Mouse (Mus musculus): ENCODE data around the gene Gpr37l1.

Gene Gpr37l1

GRCm38 (mm10) chr1:135154011-135154410 lies 13.5 kb downstream of the Gpr37l1 start:
- in situ Hi-C loops (cut with MboI; ENCODE audit: low sequenced_read_pairs), result no loop called here

DNA sequence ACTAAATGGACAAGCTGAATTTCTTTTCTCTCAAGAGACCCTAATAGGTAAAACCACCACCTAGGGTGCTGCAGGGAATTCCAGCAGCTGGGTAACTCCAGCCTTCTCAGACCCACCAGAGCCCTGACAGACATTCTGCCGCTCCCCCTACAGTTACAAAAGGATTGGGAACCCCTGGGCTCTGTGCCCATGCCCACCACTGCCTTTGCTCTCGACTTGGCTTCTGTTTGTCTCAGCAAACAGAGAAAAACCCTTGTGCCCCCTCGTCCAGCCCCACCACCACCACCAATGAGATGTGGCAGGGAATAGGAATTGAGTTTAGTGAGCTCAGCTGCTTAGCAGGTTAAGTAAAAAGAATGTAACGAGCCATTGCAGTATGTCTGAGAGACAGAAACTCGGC lies 18.5 kb downstream of the Gpr37l1 start:
- in situ Hi-C loops (cut with MboI; ENCODE audit: low sequenced_read_pairs), result no loop called here

DNA sequence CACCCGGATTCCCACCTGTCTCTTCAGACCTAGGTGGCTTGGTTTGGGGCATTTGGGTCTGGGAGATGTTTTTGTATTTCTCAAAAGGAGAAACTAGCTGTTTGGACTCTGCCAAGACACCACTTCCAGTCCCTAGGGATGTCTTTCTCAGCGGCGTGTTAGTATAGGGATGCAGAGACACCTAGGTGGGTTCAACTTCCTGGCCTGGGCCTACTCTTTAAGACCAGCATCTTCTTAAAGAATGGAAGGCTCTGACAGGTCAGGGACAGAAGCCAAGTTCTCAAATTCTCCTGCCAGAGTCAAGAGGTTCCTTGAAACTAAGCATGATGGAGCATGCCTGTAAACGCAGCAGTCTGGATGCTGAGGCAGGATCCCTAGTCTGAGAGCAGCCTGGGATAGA lies 19.0 kb downstream of the Gpr37l1 start:
- in situ Hi-C loops (cut with MboI; ENCODE audit: low sequenced_read_pairs), result no loop called here

- in situ Hi-C loops (cut with MboI; ENCODE audit: low sequenced_read_pairs), result no loop called here
These were observed 19.8 kb downstream of the Gpr37l1 start for GRCm38 (mm10) chr1:135147702-135148058.

DNA sequence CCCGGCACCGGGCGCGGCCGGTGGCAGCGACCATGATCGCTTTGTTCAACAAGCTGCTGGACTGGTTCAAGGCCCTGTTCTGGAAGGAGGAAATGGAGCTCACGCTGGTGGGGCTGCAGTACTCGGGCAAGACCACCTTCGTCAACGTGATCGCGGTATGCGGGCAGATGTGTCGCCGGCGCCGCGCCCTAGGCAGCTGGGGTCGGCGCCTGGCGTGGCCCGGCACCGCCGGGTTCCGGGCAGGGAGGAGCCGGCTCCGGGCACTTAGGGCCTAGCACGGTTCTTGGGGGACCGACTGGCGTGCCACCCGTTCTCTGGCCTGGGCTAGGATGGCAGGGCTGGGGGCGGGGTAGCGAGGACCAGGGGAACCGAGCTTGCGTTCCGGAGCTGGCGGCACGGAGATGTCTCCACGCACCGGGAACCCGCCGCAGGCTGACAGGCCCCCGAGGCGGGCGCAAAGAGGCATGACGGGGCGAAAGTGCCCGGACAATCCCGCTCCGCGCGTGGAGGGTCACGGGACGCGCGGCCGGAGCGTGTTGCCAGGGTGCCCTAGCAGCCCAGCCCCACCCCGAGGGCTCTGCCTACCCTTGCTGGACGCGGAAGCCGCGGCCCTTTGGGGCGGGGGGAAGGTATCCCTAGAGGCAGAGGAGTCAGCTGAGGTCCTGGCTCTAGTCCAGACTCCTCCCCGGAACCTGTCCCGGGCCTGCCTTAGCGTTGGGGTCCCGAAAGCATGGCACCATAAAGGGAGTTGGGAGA lies 20.4 kb downstream of the Gpr37l1 start:
- in situ Hi-C loops (cut with MboI; ENCODE audit: low sequenced_read_pairs), result no loop called here

DNA sequence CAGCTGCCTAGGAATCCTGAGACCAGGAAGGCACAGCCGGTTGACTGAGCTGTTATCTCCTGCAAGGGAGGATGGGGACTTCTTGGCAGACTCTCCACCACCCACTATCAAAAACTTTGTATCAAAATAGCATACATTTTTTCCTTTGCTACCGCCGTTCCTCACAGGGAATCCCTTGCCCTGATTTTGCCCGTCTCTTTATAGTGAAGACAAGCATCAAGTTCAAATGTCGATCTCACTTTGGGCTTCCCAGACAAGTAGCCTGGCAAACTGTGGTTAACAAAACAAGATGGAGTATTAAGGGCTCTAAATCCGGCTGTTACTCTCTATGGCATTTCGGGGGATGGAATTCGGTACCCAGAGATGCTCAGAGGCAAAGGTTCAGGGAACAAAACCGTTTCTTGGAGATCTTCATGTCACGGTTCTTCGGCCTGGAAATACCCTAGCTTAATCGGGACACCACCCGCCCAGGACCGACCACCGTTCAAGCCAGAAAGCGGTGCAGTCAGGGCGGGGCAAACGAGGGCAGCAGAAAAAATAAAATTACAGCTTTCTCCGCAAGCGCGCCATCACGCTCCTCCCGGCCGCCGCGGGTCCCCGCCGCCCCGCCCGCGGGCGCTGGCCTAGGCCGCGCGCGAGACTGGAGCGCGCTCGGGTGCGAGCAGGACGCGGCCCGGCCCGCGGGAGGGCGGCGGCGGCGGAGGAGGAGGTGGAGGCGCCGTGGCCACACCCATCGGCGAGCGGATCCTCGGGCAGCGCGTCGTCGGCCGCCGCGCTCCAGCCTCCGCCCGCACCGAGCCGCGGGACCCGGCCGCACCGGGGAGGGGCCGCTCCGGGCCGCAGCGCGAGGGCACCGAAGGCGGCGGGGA lies 21.2 kb downstream of the Gpr37l1 start, which contains the start of gene Arl8a:
TSS of gene Arl8a (plus strand) at position 748 of the 869 bp plus-strand sequence.
- in situ Hi-C loops (cut with MboI; ENCODE audit: low sequenced_read_pairs), result no loop called here

DNA sequence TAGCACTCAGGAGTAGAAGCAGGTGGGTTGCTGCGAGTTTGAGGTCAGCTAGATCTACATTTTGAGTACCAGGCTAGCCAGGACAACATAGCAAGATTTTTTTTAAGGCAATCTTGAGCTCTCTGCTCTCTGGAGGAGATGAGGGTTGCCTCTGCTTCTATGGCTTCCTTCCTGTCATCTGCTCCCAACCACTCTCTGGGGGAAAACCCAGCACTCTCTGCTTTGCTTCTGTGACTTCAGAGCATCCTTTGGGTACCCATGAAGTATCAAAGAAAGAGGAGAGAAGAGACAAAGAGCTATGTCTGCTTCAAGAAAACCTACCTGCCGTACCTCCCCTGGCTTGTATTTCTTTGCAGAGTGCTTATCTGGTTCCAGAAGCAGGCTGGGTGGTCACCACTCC lies 23.5 kb downstream of the Gpr37l1 start:
- in situ Hi-C loops (cut with MboI; ENCODE audit: low sequenced_read_pairs), result no loop called here

DNA sequence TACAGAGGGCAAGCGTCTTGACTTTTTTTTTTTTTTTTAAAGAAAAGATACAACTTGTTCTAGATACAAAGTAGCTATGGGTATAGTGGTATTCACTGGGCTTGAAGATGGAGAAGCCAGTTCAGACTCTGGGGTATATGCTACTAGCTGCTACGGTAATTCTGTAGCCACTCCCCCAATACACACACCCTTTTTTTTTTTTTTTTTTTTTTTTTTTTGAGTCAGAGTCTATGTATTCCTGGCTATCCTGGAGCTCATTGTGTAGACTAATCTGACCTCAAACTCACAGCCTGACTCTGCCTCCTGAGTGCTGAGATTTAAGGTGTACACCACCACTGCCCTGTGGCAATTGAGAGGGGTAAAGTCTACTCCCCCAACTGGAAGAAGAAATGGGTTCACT lies 25.0 kb downstream of the Gpr37l1 start:
- in situ Hi-C loops (cut with MboI; ENCODE audit: low sequenced_read_pairs), result no loop called here

DNA sequence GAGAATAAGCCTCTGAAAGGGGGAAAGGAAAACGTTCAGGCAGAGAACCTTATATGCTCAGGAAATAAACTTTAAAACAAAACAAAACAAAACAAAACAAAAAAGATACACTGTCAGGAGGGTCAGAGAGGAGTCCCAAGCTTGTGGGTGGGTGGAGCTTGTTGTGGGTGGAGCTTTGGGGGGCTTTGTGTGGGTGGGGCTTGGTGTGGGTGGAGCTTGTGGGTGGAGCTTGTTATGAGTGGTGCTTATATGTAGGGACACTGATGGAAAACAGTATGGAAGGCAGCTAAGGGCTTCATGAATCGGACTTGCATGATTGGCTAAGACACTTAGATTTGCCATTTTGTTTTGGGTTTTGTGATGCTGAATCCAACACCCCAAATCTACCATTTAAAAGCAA lies 27.6 kb downstream of the Gpr37l1 start:
- in situ Hi-C loops (cut with MboI; ENCODE audit: low sequenced_read_pairs), result no loop called here

DNA sequence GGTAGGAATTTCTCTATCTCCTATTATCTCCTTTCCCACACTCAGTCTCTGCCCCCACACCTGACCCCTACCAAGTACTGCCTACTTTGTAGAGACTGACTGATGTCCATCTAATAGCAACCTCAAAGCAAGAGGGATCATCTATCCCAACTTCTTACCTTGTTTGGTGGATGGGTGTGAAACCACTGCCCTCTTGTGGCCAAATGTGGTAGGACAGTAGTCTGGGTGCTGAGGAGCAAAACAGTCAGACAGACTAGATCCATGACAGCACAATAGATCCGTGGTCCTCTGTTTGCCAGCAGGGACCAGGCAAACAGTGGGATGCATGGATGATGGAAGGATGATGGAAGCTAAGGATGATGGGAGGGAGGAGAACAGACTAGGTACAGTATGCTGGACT lies 31.0 kb downstream of the Gpr37l1 start:
- in situ Hi-C loops (cut with MboI; ENCODE audit: low sequenced_read_pairs), result no loop called here

GRCm38 (mm10) chr1:135135111-135135787 lies 32.2 kb downstream of the Gpr37l1 start:
- in situ Hi-C loops (cut with MboI; ENCODE audit: low sequenced_read_pairs), result no loop called here

- in situ Hi-C loops (cut with MboI; ENCODE audit: low sequenced_read_pairs), result no loop called here
These were observed 33.6 kb downstream of the Gpr37l1 start for GRCm38 (mm10) chr1:135133678-135134435.

- in situ Hi-C loops (cut with MboI; ENCODE audit: low sequenced_read_pairs), result no loop called here
These were observed 34.5 kb downstream of the Gpr37l1 start for GRCm38 (mm10) chr1:135132893-135133369.

- in situ Hi-C loops (cut with MboI; ENCODE audit: low sequenced_read_pairs), result no loop called here
These were observed 35.0 kb downstream of the Gpr37l1 start, which contains the start of gene Ptpn7 for GRCm38 (mm10) chr1:135132473-135132872. Ptpn7 (plus strand) TSS chr1:135132700.

- in situ Hi-C loops (cut with MboI; ENCODE audit: low sequenced_read_pairs), result no loop called here
These were observed 35.9 kb downstream of the Gpr37l1 start for GRCm38 (mm10) chr1:135131560-135131959.

GRCm38 (mm10) chr1:135131034-135131433 lies 36.4 kb downstream of the Gpr37l1 start:
- in situ Hi-C loops (cut with MboI; ENCODE audit: low sequenced_read_pairs), result no loop called here

DNA sequence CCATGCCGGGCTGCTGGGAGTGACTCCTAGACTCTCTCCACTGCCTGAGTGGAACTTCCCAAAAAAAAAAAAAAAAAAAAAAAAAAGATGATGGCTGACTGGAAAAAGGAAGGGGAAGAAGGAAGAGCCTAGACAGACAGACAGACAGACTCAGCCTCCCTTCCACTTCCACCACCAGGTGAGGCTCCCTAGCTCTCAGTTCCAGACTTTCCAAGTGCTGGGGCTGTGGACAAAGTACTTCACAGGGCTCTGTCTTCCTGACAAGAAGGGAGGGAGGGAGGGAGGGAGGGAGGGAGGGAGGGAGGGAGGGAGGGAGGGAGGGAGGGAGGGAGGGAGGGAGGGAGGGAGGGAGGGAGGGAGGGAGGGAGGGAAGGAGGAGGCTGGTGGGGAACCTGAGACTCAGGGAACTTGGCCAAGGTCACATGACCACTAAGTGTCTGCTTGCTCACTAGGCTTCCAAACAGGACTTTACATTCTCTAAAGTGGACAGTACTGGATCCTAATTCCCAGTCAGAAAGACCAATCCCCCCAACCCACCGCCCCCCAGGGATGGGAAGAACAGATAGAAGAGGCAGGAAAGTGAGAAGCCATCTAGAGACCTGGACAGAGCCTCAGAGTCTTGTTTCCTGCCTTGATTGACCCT lies 37.0 kb downstream of the Gpr37l1 start:
- in situ Hi-C loops (cut with MboI; ENCODE audit: low sequenced_read_pairs), result no loop called here

- in situ Hi-C loops (cut with MboI; ENCODE audit: low sequenced_read_pairs), result no loop called here
These were observed 37.8 kb downstream of the Gpr37l1 start for GRCm38 (mm10) chr1:135129543-135130183.

GRCm38 (mm10) chr1:135128986-135129385 lies 38.5 kb downstream of the Gpr37l1 start:
- in situ Hi-C loops (cut with MboI; ENCODE audit: low sequenced_read_pairs), result no loop called here

GRCm38 (mm10) chr1:135128011-135128441 lies 39.5 kb downstream of the Gpr37l1 start:
- in situ Hi-C loops (cut with MboI; ENCODE audit: low sequenced_read_pairs), result no loop called here

Measured in CH12F3 (cell line).